Mouse (Mus musculus) heart, adult 2 months (tissue): ENCODE measurements around the gene Hoxc10.

Experiments used
- CTCF ChIP-seq: fragments of 200-600 bp; IDR thresholded peaks from 2 replicates; pipeline ENCODE4 v1.8.1; 2022; ENCODE audit warnings: antibody characterized with exemption, mild to moderate bottlenecking, moderate library complexity
- EP300 ChIP-seq: fragments of 200-500 bp; IDR thresholded peaks from 2 replicates; pipeline ENCODE4 v1.6.1; 2011; ENCODE audit warnings: low read depth, low read length, control low read depth; ENCODE audit not compliant: insufficient read depth
- POLR2A ChIP-seq: fragments of 200-500 bp; IDR thresholded peaks from 2 replicates; pipeline ENCODE4 v1.6.1; 2011; ENCODE audit warnings: mild to moderate bottlenecking, low read depth, low read length, control low read depth; ENCODE audit not compliant: insufficient read depth

DNA sequence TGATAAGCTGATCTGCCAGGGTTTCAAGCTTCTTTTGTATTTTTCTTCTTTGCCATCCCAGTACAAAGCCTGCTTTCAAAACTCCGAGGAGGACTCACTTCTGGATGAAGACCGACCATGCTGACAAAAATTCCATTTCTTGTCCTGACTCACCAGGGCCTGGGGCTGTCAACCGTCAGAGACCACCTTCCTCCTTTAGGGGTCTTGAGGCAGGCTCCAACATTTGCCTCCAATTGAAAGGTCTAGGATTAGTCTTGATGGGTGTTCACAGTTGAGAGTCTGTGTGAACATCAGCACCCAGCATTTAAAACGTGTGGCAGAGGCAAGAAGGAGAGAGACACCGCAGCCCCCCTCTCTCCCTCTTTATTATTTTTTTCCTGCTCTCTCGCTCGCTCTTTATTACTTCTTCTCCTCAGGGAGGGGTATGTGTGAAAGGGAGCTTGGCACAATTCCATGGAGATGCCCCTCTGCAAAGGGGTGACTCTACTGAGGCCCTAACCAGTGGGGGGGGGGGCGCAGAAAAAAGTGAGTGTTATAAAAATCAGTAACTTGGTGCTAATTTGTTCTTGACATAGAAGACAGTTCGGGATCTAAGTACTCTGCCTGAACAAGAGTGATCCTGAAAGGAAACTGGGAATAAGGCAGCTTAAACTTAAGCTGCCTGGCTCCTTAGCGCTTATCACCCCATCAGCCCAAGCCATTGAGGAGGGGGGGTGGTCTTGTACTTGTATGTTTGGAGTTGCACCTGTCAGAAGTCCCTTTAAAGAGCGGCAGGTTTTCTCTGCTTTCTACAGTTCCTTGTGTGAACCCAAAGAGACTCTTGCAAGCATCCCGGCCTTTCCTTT is 47.0 kb upstream of the Hoxc10 start:
- no peak for TF ChIP-seq CTCF
- no peak for TF ChIP-seq POLR2A
- TF ChIP-seq EP300 = no peak
